Mouse (Mus musculus) cerebellum, adult 18-20 months (tissue): Measurements from ENCODE around the gene Bcl2l1.

Source experiments
- DNase-seq, 2 experiments: peaks; one replicate each; pipeline ENCODE4 v3.0.0; 2021

Bcl2l1 gene

DNA sequence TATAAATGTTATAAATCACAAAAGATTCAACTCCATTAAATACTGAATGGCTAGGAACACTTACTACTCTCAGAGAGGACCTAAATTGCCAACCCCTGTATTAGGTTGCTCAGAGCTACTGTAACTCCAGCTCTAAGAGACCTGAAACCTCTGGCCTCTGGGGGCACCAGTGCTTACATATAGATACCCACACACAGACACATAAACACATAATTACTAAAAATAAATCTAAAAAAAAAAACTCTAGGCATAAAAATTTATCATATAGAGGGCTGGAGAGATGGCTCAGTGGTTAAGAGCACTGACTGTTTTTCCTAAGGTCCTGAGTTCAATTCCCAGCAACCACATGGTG is 30.8 kb downstream of the Bcl2l1 start:
- DNase-seq: no peak

GRCm38 (mm10) chr2:152799954-152800761 is 31.4 kb downstream of the Bcl2l1 start:
- peak; percentile 62 to 77 for DNase-seq

DNA sequence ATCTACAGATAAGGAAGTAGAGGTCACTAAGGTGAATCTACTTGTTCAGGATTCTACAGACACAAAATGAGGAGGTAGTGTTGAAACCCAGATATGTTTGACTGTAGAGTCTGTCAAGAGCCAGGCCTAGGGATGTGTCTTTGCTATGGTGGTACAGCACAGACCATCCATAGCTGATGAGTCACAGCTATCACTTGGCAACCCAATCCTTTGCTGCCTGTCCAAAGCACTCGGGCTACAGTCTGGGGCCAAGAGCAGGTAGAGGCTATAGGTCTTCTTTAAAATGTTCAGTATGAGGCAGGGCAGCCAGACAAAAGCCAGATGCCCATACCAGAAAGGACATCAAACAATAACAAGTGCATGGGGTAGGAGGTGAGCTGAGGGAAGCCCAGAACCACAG is 33.9 kb downstream of the Bcl2l1 start:
- DNase-seq: peak in 1 of 2 experiments; percentile 45

GRCm38 (mm10) chr2:152794281-152794827 is 37.2 kb downstream of the Bcl2l1 start:
- peak in 1 of 2 experiments; percentile 39 for DNase-seq

DNA sequence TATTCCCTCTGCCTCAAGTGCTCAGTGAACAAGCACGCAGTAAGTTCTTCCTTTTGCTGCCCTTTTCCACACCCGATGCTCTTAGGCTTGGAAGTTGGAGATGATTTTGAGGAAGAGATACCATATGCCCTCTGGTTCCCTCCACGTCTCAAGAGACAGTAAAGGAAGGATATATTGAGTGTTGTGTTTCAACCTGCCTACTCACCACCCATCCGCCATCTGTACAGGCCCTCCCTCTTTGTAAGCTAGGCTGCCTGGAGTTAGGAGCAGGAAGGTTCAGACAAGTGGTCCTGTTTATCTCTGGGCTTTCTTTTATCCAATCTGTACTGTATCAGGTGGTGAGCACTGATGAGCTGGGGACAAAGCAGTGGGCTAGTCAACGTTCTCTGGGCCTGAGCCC is 38.1 kb downstream of the Bcl2l1 start:
- DNase-seq: no peak

DNA sequence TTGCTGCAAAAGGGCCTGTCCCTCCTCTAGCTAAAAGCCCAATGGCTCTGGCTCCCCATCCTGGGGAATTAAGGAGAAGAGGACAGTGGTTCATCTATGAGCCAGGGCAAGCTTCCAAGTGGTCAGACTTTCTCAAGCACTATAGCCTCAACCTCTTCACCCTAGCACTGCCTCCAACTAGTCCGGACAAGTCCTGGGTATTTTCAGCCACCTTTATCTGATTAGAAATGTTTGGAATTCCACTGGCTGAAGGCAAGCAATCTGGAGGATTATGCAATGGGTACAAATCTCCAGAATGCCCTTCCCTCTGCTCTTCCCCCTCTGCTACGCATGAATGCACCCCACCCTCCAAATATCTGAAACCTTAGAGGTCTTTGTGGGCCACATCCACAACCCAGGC is 39.1 kb downstream of the Bcl2l1 start:
- peak in 1 of 2 experiments; percentile 31 for DNase-seq

DNA sequence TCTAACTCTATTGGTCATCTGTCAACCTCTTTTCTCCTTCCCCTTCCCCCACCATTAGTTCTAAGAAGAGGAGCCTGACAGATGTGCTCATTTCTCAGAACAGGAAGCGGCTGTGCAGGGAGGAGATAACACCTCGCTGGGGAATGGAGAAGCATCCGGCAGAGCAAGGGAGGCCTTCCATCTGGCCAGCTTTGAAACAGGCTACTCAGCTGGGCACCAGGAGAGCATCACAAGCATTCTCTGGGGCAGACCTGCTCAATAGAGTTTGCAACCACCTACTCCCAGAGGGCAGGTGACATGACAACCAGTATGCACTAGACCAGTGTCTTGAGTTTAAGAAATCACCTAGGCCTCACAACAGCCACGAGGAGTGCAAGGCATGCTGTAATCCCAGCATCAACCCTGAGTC is 41.9 kb downstream of the Bcl2l1 start:
- DNase-seq: peak in 1 of 2 experiments; percentile 26

GRCm38 (mm10) chr2:152788892-152789421 is 42.6 kb downstream of the Bcl2l1 start:
- DNase-seq: peak; percentile 42 to 58

- peak in 1 of 2 experiments; percentile 12 for DNase-seq
Measured at GRCm38 (mm10) chr2:152787543-152787942, 44.0 kb downstream of the Bcl2l1 start.

- DNase-seq: peak in 1 of 2 experiments; percentile 26
Measured at GRCm38 (mm10) chr2:152787136-152787535, 44.4 kb downstream of the Bcl2l1 start.

GRCm38 (mm10) chr2:152785446-152786350 is 45.8 kb downstream of the Bcl2l1 start:
- peak; percentile 87 for DNase-seq

GRCm38 (mm10) chr2:152784640-152785039 is 46.9 kb downstream of the Bcl2l1 start:
- peak in 1 of 2 experiments; percentile 19 for DNase-seq

DNA sequence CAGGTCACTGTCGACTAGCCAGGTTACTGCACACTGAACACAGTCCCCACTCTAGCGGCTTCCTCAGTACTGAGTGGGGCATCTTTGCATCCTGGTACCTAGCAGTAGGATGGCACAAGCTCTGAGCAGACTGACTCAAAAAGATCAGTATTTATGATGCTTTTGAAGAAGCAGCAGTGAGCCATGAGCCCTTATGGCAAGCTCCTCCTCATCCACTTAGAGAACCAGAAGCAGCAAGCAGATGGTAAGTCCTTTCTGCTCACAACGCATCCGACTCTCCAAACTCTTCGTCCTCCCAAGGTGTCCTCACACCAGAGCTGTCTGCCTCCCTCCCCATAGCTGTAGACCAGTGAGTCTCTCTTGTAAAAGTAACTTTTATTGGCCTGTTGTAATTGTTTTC is 48.3 kb downstream of the Bcl2l1 start:
- DNase-seq: no peak

DNA sequence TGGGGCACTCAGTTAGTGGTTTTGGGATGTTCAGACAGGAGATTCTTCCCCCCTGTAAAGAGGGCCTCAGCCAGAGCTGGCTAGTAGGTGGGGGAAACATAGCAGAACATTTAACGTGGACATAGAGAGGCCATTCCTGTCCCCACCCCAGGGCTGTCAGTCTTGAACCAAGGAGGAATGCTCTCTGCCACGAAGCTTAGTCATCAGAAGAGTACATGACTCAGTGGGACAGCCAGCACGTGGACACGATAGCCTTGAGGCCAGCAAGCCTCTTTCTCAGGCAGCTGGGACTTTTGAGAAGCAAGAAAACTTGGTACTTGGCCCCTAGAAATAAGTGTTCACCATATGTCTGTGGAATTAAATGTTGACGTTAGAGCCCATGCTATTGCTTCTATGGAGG is 48.9 kb downstream of the Bcl2l1 start:
- no peak for DNase-seq

GRCm38 (mm10) chr2:152781031-152781711 is 50.4 kb downstream of the Bcl2l1 start:
- DNase-seq: peak in 1 of 2 experiments; percentile 22

- DNase-seq: no peak
Measured at GRCm38 (mm10) chr2:152780466-152780865, 51.1 kb downstream of the Bcl2l1 start.

GRCm38 (mm10) chr2:152777081-152777480 is 54.4 kb downstream of the Bcl2l1 start:
- no peak for DNase-seq

DNA sequence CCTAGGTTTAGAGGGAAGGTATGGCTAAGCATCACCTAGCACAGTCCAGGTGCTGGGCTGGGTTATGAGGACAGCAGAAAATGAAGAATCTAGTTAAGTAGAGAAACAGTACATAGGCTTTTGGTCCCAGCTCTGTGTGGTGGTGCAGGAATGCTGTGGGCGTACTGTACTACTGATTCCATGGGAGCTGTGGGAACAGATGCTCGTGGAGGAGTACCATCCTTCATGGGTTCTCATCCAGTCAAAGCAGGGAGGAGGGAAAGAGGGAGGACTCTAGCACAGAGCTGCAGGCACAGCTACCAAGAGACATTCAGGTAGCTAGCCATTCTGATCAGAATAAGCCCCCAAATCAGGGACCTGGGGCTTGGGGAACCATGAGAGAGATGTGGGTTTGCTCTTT is 55.1 kb downstream of the Bcl2l1 start:
- DNase-seq: no peak

- no peak for DNase-seq
Measured at GRCm38 (mm10) chr2:152776019-152776418, 55.5 kb downstream of the Bcl2l1 start.

- DNase-seq: no peak
Measured at GRCm38 (mm10) chr2:152775357-152775756, 56.2 kb downstream of the Bcl2l1 start.

- no peak for DNase-seq
Measured at GRCm38 (mm10) chr2:152772231-152772630, 59.3 kb downstream of the Bcl2l1 start.

- DNase-seq: no peak
Measured at GRCm38 (mm10) chr2:152771571-152771970, 60.0 kb downstream of the Bcl2l1 start.

- no peak for DNase-seq
Measured at GRCm38 (mm10) chr2:152769677-152770076, 61.9 kb downstream of the Bcl2l1 start.
